Mouse (Mus musculus): ENCODE measurements around the gene Rbmxl1. TPM values are rescaled to one million over a fixed set of nuclear protein-coding genes. Genes with fewer than 3 reads are reported as not detected.
"Not testable (repeated sequence)": the region's sequence is repeated elsewhere in the genome, so short reads cannot be mapped to it uniquely, and the experiment has no call there.

Gene Rbmxl1
- polyA plus RNA-seq, 1 experiment from 2014 or later, result 279 TPM

DNA sequence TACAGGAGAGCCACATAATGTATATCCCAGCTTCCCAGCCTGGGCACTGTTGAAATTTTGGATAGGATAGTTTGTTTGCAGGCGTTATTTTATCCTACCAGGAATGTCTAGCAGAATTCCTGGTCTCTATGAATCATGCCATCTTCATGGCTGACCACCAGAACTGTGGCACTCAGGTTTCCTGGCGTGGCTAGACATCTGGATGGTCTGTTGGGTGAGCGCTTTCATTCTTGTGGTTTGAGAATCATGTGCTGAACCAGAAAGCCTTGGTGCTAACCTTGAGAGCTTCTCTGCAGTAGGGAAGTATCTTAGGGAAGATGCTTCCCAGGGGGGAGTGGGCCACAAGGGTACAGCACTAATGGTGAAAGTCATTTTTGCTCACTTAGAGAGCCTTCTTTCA is 6.4 kb upstream of the Rbmxl1 start:
- peaks cover 9% of the 10 kb centered on the region for H3K4me1 ChIP-seq
- no peak overlapping the region for H3K9ac ChIP-seq
- H3K4me2 ChIP-seq (replicated peaks), result no peak overlapping the region
- peaks cover 29% of the 10 kb centered on the region for H3K36me3 ChIP-seq
- ATAC-seq (ENCODE audit: low FRiP score, low read depth), result no peak
- H3K27me3 ChIP-seq, result no peaks in the 10 kb centered on the region
- H3K9me3 ChIP-seq, result no peaks in the 10 kb centered on the region
- 89% methylated on average over 3 of the region's 3 CpGs for WGBS
- H3K27ac ChIP-seq, result no peak overlapping the region
- no peak overlapping the region for H3K4me3 ChIP-seq

DNA sequence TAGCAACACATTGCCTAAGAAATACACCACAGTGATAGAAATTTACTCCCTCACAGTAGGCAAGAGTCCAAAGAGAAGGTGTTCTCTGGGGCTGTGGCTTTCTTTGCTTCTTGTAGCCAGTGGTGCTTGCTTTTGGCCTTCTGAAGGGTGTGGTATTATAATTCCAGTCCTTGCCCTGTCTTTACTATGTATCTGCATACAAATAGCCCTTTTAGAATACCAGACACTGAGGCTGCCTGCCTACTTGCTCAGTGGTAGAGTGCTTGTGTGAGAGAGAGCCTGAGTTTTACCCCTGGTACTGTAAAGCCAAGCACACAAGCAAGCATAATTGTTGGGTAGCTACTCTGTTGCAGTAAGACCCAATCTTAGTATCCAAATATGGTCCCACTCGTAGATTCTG is 6.0 kb upstream of the Rbmxl1 start:
- no peaks in the 10 kb centered on the region for H3K9me3 ChIP-seq
- no peak overlapping the region for H3K9ac ChIP-seq
- 94% methylated on average over 1 of the region's 1 CpGs for WGBS
- H3K4me1 ChIP-seq, result peaks cover 10% of the 10 kb centered on the region
- no peak overlapping the region for H3K4me3 ChIP-seq
- H3K27me3 ChIP-seq, result no peaks in the 10 kb centered on the region
- peaks cover 29% of the 10 kb centered on the region for H3K36me3 ChIP-seq
- no peak overlapping the region for H3K4me2 ChIP-seq (replicated peaks)
- H3K27ac ChIP-seq, result no peak overlapping the region
- no peak for ATAC-seq (ENCODE audit: low FRiP score, low read depth)

- no peak overlapping the region for H3K27ac ChIP-seq
- no peak overlapping the region for H3K9ac ChIP-seq
- H3K4me3 ChIP-seq, result no peak overlapping the region
- H3K4me2 ChIP-seq (replicated peaks), result no peak overlapping the region
- no peak for ATAC-seq (ENCODE audit: low FRiP score, low read depth)
- 87% methylated on average over 4 of the region's 4 CpGs for WGBS
- H3K27me3 ChIP-seq, result no peaks in the 10 kb centered on the region
- H3K9me3 ChIP-seq, result no peaks in the 10 kb centered on the region
- peaks cover 29% of the 10 kb centered on the region for H3K36me3 ChIP-seq
- peaks cover 10% of the 10 kb centered on the region for H3K4me1 ChIP-seq
Observed at GRCm38 (mm10) chr8:78513106-78513505, 4.4 kb upstream of the Rbmxl1 start.

- Histone ChIP-seq H3K4me2 (replicated peaks) (peak overlapping the region; percentile 29), H3K4me1 (peaks cover 20% of the 10 kb centered on the region), H3K9me3 (peaks cover 5% of the 10 kb centered on the region; the same call in 1 of the 2 replicates), H3K27me3 (no peaks in the 10 kb centered on the region), H3K27ac (no peak overlapping the region), H3K4me3 (peak overlapping the region; percentile 2; the same call in 1 of the 2 replicates), H3K36me3 (peaks cover 20% of the 10 kb centered on the region), H3K9ac (no peak overlapping the region)
- ATAC-seq (ENCODE audit: low FRiP score, low read depth), result no peak
- WGBS, result 50% methylated on average over 3 of the region's 3 CpGs
Observed at GRCm38 (mm10) chr8:78510926-78511325, 2.2 kb upstream of the Rbmxl1 start.

DNA sequence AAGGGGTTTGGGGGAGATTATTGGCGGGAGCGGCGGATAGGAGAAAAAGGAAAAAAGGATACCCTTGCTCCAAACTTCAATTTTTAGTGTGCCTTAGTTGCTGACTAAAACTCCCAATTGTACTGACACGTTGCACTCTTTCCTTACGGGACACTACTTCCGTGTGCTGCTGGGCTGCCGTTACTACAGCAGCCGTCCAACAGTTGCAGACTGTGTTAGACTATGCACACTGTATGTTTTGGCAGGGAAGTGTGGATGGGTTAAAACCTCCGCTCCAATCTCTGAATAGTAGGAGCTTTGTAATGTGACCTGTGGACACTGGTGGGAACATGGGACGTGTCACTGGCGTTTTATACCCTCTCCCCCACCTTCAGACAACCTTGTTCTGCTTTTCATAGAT is 1.4 kb upstream of the Rbmxl1 start:
- Histone ChIP-seq H3K9me3 (peaks cover 5% of the 10 kb centered on the region; the same call in 1 of the 2 replicates), H3K36me3 (peaks cover 19% of the 10 kb centered on the region), H3K4me2 (replicated peaks) (peak overlapping the region; percentile 91), H3K4me3 (peak overlapping the region; percentile 95), H3K4me1 (peaks cover 20% of the 10 kb centered on the region), H3K27ac (peak overlapping the region; percentile 95), H3K27me3 (no peaks in the 10 kb centered on the region), H3K9ac (peak overlapping the region; percentile 99)
- WGBS, result under 1% methylated on average over 11 of the region's 11 CpGs
- no peak for ATAC-seq (ENCODE audit: low FRiP score, low read depth)

DNA sequence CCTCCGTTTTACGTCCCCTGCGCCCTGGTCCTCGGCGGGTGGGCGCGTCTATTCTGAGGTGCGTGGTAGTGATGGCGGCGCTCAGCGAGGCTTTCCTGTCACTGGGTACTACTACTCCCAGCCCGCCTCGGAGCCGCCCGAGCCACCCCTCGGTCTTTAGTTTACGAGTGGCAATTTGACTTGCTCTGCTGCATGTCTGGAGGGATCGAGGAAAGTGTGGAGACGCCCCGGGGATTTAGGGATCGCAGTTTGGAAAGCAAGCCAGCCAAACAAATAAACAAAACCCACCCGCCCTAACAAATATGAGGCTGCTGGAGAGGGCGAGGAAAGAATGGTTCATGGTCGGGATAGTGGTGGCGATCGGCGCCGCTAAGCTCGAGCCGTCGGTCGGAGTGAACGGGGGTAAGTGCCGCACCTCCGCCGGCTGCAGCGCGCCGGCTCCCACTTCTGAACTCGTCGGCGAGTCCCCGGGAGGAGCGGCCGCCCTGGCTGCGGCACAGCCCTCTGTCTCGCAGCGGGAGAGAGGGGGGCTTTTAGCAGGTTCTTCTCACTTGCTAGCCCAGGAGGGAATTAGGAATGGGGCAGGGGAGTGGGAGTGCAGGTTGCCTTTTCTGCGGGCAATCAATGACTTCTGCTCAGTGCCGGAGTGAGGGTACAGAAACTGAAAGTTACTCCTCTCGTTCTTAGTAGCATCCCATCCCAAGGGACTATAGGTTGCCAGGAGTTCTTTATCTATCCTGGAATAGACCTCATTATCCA is 754 bp upstream of the Rbmxl1 start, which contains the start of gene Slc10a7:
Gene Slc10a7 (plus strand): TSS at position 74 of the 759 bp plus-strand sequence.
- WGBS, result under 1% methylated on average over 51 of the region's 51 CpGs
- peak within 1 kb of the TSS; percentile 95 for H3K27ac ChIP-seq
- H3K9me3 ChIP-seq, result peaks cover 5% of the 10 kb centered on the region; the same call in 1 of the 2 replicates

GRCm38 (mm10) chr8:78507979-78508718 is 549 bp downstream of the Rbmxl1 start:
- 1% methylated on average over 37 of the region's 38 CpGs for WGBS

More for the DNA sequence above, 754 bp upstream of the Rbmxl1 start, which contains the start of gene Slc10a7:
- Histone ChIP-seq H3K4me3 (peak within 1 kb of the TSS; percentile 95), H3K36me3 (peaks cover 26% of the 10 kb centered on the region), H3K27me3 (no peaks in the 10 kb centered on the region), H3K4me1 (peaks cover 20% of the 10 kb centered on the region), H3K4me2 (replicated peaks) (peak within 1 kb of the TSS; percentile 91), H3K9ac (peak within 1 kb of the TSS; percentile 99)
- peak; percentile 96 for ATAC-seq (ENCODE audit: low FRiP score, low read depth)

DNA sequence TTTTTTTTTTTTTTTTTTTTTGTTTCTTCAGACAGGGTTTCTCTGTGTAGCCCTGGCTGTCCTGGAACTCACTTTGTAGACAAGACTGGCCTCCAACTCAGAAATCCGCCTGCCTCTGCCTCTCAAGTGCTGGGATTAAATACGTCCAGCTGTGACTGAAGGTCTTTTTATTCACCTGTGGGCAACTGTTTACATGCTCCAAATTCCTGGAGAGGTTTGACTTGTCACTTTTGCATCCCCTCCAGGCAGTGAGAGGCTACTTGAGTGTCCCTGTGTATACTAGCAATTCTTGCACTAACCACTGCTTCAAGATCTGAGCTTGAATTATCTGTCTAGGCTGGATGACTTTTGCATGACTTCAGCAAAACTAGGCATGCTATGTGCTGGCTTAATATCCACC is 6.0 kb downstream of the Rbmxl1 start:
- no peak overlapping the region for H3K9ac ChIP-seq
- H3K4me3 ChIP-seq, result no peak overlapping the region
- H3K27ac ChIP-seq, result no peak overlapping the region
- H3K4me2 ChIP-seq (replicated peaks), result no peak overlapping the region
- 0 out of 2 replicates have a peak, but pooled peaks cover 8% of the 10 kb centered on the region for H3K4me1 ChIP-seq
- ATAC-seq (ENCODE audit: low FRiP score, low read depth), result no peak
- peaks cover 39% of the 10 kb centered on the region for H3K36me3 ChIP-seq
- 77% methylated on average over 2 of the region's 2 CpGs for WGBS
- H3K27me3 ChIP-seq, result no peaks in the 10 kb centered on the region
- peaks cover 5% of the 10 kb centered on the region; the same call in 1 of the 2 replicates for H3K9me3 ChIP-seq

More at GRCm38 (mm10) chr8:78507979-78508718, 549 bp downstream of the Rbmxl1 start:
- ATAC-seq (ENCODE audit: low FRiP score, low read depth), result peak; percentile 29; the same call in 1 of the 2 replicates
- H3K4me1 ChIP-seq, result peaks cover 20% of the 10 kb centered on the region
- peaks cover 38% of the 10 kb centered on the region for H3K36me3 ChIP-seq
- H3K4me2 ChIP-seq (replicated peaks), result peak overlapping the region; percentile 91
- H3K4me3 ChIP-seq, result peak overlapping the region; percentile 95
- no peaks in the 10 kb centered on the region for H3K27me3 ChIP-seq
- peak overlapping the region; percentile 99 for H3K9ac ChIP-seq
- H3K9me3 ChIP-seq, result peaks cover 5% of the 10 kb centered on the region; the same call in 1 of the 2 replicates
- H3K27ac ChIP-seq, result peak overlapping the region; percentile 95

DNA sequence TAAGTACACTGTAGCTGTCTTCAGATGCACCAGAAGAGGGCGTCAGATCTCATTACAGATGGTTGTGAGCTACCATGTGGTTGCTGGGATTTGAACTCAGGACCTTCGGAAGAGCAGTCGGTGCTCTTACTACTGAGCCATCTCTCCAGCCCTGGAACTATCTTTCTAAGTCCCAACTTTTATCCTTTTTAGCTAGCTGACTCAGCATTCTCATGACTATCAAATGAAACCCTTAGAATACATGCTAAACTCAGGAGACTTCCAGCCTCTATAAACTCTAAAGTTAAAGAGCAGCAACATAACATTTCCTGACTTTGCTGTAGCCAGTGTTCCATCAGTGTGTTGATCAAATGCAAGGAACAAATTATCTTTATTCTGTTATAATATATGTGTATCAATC is 12.4 kb downstream of the Rbmxl1 start:
- not testable (repeated sequence) for ATAC-seq (ENCODE audit: low FRiP score, low read depth); H3K27me3 ChIP-seq; H3K4me2 ChIP-seq (replicated peaks); H3K9ac ChIP-seq; H3K9me3 ChIP-seq; H3K27ac ChIP-seq; H3K4me3 ChIP-seq; H3K4me1 ChIP-seq; H3K36me3 ChIP-seq
- WGBS, result 89% methylated on average over 3 of the region's 3 CpGs

- no peak overlapping the region for H3K4me2 ChIP-seq (replicated peaks)
- no peak overlapping the region for H3K4me3 ChIP-seq
- ATAC-seq (ENCODE audit: low FRiP score, low read depth), result no peak
- H3K27ac ChIP-seq, result no peak overlapping the region
- no peaks in the 10 kb centered on the region for H3K4me1 ChIP-seq
- no peaks in the 10 kb centered on the region for H3K9me3 ChIP-seq
- H3K9ac ChIP-seq, result no peak overlapping the region
- no peaks in the 10 kb centered on the region for H3K36me3 ChIP-seq
- WGBS, result 42% methylated on average over 2 of the region's 2 CpGs
- no peaks in the 10 kb centered on the region for H3K27me3 ChIP-seq
Observed at GRCm38 (mm10) chr8:78493031-78493430, 15.7 kb downstream of the Rbmxl1 start.

GRCm38 (mm10) chr8:78489733-78490132 is 19.0 kb downstream of the Rbmxl1 start:
- Histone ChIP-seq H3K36me3 (no peaks in the 10 kb centered on the region), H3K9ac (no peak overlapping the region), H3K4me2 (replicated peaks) (no peak overlapping the region), H3K4me1 (no peaks in the 10 kb centered on the region), H3K9me3 (no peaks in the 10 kb centered on the region), H3K27me3 (no peaks in the 10 kb centered on the region), H3K27ac (no peak overlapping the region), H3K4me3 (no peak overlapping the region)
- no peak for ATAC-seq (ENCODE audit: low FRiP score, low read depth)
- 83% methylated on average over 3 of the region's 3 CpGs for WGBS
